Mouse (Mus musculus) brain, embryonic 14.5 days (tissue): ENCODE measurements at regions not wholly inside any gene's neighbourhood (a gene's known extent, or its start where the extent isn't known, plus 50 kb on each side); places are given as distances from the start of the nearest gene placed in this dataset.
A peak's percentile ranks its signal among the peaks of the same experiment; 100 is the strongest.

Experiments
- DNase-seq: peaks from one replicate; pipeline ENCODE4 v3.0.0-alpha.2; 2011; ENCODE audit warnings: low read depth
- CTCF ChIP-seq: fragments of 200-500 bp; IDR thresholded peaks from 2 replicates; pipeline ENCODE4 v1.5.1; 2012; ENCODE audit warnings: inconsistent platforms, mild to moderate bottlenecking, moderate library complexity, borderline replicate concordance; ENCODE audit not compliant: insufficient read depth, insufficient read length; ENCODE audit errors: extremely low read depth
- POLR2A ChIP-seq: fragments of 200-500 bp; IDR thresholded peaks from 2 replicates; pipeline ENCODE4 v1.6.1; 2012; ENCODE audit warnings: mild to moderate bottlenecking, inconsistent platforms, borderline replicate concordance; ENCODE audit not compliant: poor library complexity, insufficient read depth, insufficient read length, severe bottlenecking; ENCODE audit errors: extremely low read depth

GRCm38 (mm10) chr3:8736239-8736953 lies 873.5 kb downstream of the Zfp704 start:
- peak; percentile 66 for DNase-seq

DNA sequence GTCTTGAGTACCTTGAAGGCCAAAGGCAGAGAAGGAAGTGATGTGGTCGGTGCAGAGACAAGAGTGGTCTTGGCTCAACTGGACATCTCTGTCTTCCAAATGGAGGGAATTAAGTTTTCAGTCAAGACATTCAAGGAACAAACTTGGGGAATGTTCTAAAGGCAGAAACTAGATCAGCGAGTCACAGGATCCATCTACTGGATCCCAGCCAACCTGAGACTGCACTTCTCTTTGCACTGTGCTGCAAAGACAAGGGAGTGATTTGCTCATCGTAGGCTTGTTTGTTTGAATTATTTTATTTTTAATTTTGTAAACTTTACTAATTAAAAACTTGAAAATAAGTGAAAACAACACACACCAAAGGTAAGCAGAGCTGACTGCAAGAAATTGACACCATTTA lies 875.8 kb downstream of the Zfp704 start:
- TF ChIP-seq POLR2A = no peak
- no peak for TF ChIP-seq CTCF

More at GRCm38 (mm10) chr3:8736239-8736953, 873.5 kb downstream of the Zfp704 start:
- TF ChIP-seq POLR2A (no peak), CTCF (no peak)

GRCm38 (mm10) chr3:8731398-8731797 lies 878.5 kb downstream of the Zfp704 start:
- DNase-seq = no peak
- no peak for TF ChIP-seq POLR2A
- TF ChIP-seq CTCF = no peak

More for the DNA sequence above, 875.8 kb downstream of the Zfp704 start:
- DNase-seq = no peak

- TF ChIP-seq POLR2A (no peak), CTCF (no peak)
- DNase-seq = no peak
Measured at GRCm38 (mm10) chr3:8721628-8722594, 888.0 kb downstream of the Zfp704 start.

DNA sequence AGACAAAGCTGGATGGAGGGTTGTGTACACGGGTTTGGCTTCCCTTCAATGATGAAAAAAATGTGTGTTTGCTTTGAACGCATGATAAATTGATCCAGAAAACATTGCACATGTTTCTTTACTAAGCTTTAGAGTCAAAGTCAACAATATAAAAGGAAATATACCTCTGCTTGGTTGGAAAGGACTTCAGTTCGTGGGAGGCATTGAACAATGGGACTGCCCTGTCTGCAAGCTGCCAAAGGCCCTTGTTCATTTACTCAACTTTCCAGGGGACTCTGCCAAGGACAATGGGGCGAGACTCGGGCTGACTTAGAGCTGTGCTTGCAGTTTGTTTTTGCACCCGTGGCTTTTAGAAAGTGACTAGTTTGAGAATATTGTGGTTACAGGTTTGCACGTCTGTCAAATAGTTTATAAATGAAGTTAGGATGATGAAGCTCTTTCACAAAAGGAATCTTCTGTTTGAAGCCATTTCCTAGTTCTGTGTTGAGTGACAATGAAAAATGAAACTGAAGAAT lies 889.2 kb downstream of the Zfp704 start:
- DNase-seq = no peak

DNA sequence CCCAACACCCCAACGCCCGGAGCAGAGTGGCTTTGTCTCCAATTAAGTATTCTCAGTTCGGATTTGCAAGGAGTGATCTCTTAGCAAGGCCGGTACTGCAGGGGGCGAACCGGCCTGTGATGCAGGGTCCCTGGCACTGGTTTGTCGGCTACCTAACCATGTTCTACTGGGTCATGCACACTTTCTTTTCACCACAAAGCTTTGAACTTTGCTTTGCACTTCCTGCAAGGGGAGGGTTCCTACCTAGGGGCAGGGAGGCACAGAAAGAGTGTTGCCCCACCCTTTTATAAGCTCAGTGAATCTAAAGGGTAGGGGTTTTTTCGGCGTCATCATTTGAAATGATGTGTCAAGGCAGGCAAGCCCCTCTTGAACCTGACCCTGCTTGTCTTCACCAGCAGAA lies 891.7 kb downstream of the Zfp704 start:
- peak; percentile 48 for DNase-seq
- TF ChIP-seq POLR2A (no peak), CTCF (0 out of 2 replicates have a peak, but pooled peaks have one; percentile 0)

More for the DNA sequence above, 889.2 kb downstream of the Zfp704 start:
- no peak for TF ChIP-seq POLR2A
- TF ChIP-seq CTCF = no peak

DNA sequence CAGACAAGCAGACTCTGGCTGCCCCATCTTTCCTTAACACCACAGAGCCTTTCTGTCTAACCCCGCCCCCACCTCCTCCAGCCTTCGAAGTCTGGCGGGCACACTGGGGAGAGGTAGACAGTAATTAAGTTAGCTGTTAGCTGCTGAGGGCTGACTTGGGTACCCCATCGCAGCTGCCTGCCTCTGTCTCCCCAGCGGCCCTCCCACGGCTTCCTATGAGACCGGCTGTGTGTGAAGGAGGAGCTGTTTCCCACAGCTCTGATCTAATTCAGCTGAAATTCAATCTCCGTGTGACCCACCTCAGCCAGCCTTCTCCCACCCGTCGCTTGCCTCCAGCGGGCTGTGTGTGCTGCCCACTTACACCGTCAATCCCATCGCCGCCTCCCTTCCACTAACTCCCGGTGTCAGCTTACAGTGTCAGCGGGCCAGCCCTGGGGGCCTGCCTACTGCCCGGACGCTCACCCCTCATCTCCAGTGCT lies 892.5 kb downstream of the Zfp704 start:
- DNase-seq = peak; percentile 82
- TF ChIP-seq POLR2A (no peak), CTCF (no peak)
